Mouse (Mus musculus) liver, adult 2 months (tissue): ENCODE data around the gene Mtss1l. TPM values are rescaled to one million over a fixed set of nuclear protein-coding genes. Genes with fewer than 3 reads are reported as not detected.
"Not testable (repeated sequence)": the region's sequence is repeated elsewhere in the genome, so short reads cannot be mapped to it uniquely, and the experiment has no call there.

Experiments used
- DNase-seq: peaks from one replicate; pipeline ENCODE4 v3.0.0-alpha.2; 2011; ENCODE audit warnings: low read depth, low spot score; ENCODE audit errors: extremely low read depth
- H3K27ac ChIP-seq: fragments of 200-500 bp; replicated peaks from 2 replicates; pipeline ENCODE4 v1.5.1; 2012; ENCODE audit warnings: low read depth, mild to moderate bottlenecking, control low read depth, inconsistent platforms, low read length; ENCODE audit not compliant: insufficient read depth
- H3K27me3 ChIP-seq: fragments of 200-500 bp; 2 replicates; pipeline ENCODE4 v1.6.1; 2012; ENCODE audit warnings: mild to moderate bottlenecking, moderate library complexity, low read length, inconsistent platforms; ENCODE audit not compliant: control insufficient read depth, insufficient read depth
- H3K36me3 ChIP-seq: fragments of 200-500 bp; 2 replicates; pipeline ENCODE4 v1.6.1; 2012; ENCODE audit warnings: low read length, inconsistent platforms; ENCODE audit not compliant: control insufficient read depth, insufficient read depth
- H3K4me1 ChIP-seq: fragments of 200-500 bp; 2 replicates; pipeline ENCODE4 v1.6.1; 2011; ENCODE audit warnings: low read length; ENCODE audit not compliant: control insufficient read depth, insufficient read depth
- H3K4me3 ChIP-seq: fragments of 200-500 bp; 2 replicates; pipeline ENCODE4 v1.5.1; 2011; ENCODE audit warnings: low read depth, mild to moderate bottlenecking, control low read depth, low read length, moderate library complexity; ENCODE audit not compliant: insufficient read depth
- H3K79me2 ChIP-seq: fragments of 200-500 bp; 2 replicates; pipeline ENCODE4 v1.6.1; 2012; ENCODE audit warnings: inconsistent platforms, mild to moderate bottlenecking, low read length, moderate library complexity; ENCODE audit not compliant: control insufficient read depth, insufficient read depth
- H3K9ac ChIP-seq: fragments of 200-500 bp; 2 replicates; pipeline ENCODE4 v1.6.1; 2012; ENCODE audit warnings: low read depth, mild to moderate bottlenecking, control low read depth, inconsistent platforms, low read length
- CTCF ChIP-seq: fragments of 200-500 bp; IDR thresholded peaks from 2 replicates; pipeline ENCODE4 v1.5.1; 2011; ENCODE audit warnings: low read depth, low read length, control low read depth
- POLR2A ChIP-seq: fragments of 200-500 bp; IDR thresholded peaks from 2 replicates; pipeline ENCODE4 v1.6.1; 2011; ENCODE audit warnings: low read length, control low read depth; ENCODE audit not compliant: insufficient read depth; ENCODE audit errors: extremely low read depth
- WGBS: fragments of 180-500 bp; shearing (Covaris S2); methylation state at CpG from one replicate; pipeline ENCODE4 v1.1.7; 2018; 5-methylcytosine and 5-hydroxymethylcytosine counted together
- polyA plus RNA-seq: library from polyadenylated mRNA; depleted of rRNA; stranded (reverse); fragments of >200 nt; gene quantifications from 2 replicates; pipeline ENCODE4 v1.2.3, GENCODE M21; 2012
- total RNA-seq: library from RNA; depleted of rRNA; stranded (reverse); fragments of >200 nt; gene quantifications from 2 replicates; pipeline ENCODE4 v1.2.3, GENCODE M21; 2014

Gene Mtss1l
- total and polyA plus RNA-seq, 2 experiments: 0.55 to 3.7 TPM

- no peak overlapping the region for H3K9ac ChIP-seq
- H3K27ac ChIP-seq: no peak overlapping the region
- no peak for DNase-seq
- TF ChIP-seq CTCF (no peak), POLR2A (no peak)
- H3K79me2 ChIP-seq: no peaks in the 10 kb centered on the region
- no peaks in the 10 kb centered on the region for H3K36me3 ChIP-seq
- H3K4me1 ChIP-seq: no peaks in the 10 kb centered on the region
- no peak overlapping the region for H3K4me3 ChIP-seq
- 91% methylated on average over 2 of the region's 2 CpGs for WGBS
- no peaks in the 10 kb centered on the region for H3K27me3 ChIP-seq
Observed at GRCm38 (mm10) chr8:110785366-110785765, 64.1 kb downstream of the Mtss1l start.

- not testable (repeated sequence) for H3K9ac ChIP-seq, H3K4me1 ChIP-seq, H3K36me3 ChIP-seq, H3K79me2 ChIP-seq, H3K27ac ChIP-seq, H3K27me3 ChIP-seq, H3K4me3 ChIP-seq, DNase-seq
- WGBS: 88% methylated on average over 7 of the region's 7 CpGs
Observed at GRCm38 (mm10) chr8:110786501-110786900, 65.2 kb downstream of the Mtss1l start.

- Histone ChIP-seq H3K4me3 (no peak overlapping the region), H3K4me1 (no peaks in the 10 kb centered on the region), H3K9ac (no peak overlapping the region), H3K27me3 (no peaks in the 10 kb centered on the region), H3K36me3 (no peaks in the 10 kb centered on the region), H3K27ac (no peak overlapping the region), H3K79me2 (no peaks in the 10 kb centered on the region)
- no peak for DNase-seq
- no peak for TF ChIP-seq CTCF
- no peak for TF ChIP-seq POLR2A
- WGBS: 68% methylated on average over 8 of the region's 8 CpGs
Observed at GRCm38 (mm10) chr8:110786934-110787333, 65.7 kb downstream of the Mtss1l start.

GRCm38 (mm10) chr8:110787411-110787954 lies 66.2 kb downstream of the Mtss1l start:
- no peak overlapping the region for H3K27ac ChIP-seq
- peak; percentile 15 for DNase-seq
- 72% methylated on average over 9 of the region's 9 CpGs for WGBS

GRCm38 (mm10) chr8:110788981-110789380 lies 67.7 kb downstream of the Mtss1l start:
- DNase-seq: no peak
- peaks cover 8% of the 10 kb centered on the region for H3K4me1 ChIP-seq
- no peaks in the 10 kb centered on the region for H3K36me3 ChIP-seq
- H3K9ac ChIP-seq: no peak overlapping the region
- H3K79me2 ChIP-seq: no peaks in the 10 kb centered on the region
- no peak overlapping the region for H3K27ac ChIP-seq
- TF ChIP-seq POLR2A: no peak
- no peak for TF ChIP-seq CTCF
- no peak overlapping the region for H3K4me3 ChIP-seq
- 76% methylated on average over 12 of the region's 12 CpGs for WGBS
- no peaks in the 10 kb centered on the region for H3K27me3 ChIP-seq

More at GRCm38 (mm10) chr8:110787411-110787954, 66.2 kb downstream of the Mtss1l start:
- H3K4me3 ChIP-seq: no peak overlapping the region
- TF ChIP-seq POLR2A (no peak), CTCF (no peak)
- H3K9ac ChIP-seq: no peak overlapping the region
- H3K4me1 ChIP-seq: 0 out of 2 replicates have a peak, but pooled peaks cover 2% of the 10 kb centered on the region
- H3K27me3 ChIP-seq: no peaks in the 10 kb centered on the region
- H3K79me2 ChIP-seq: no peaks in the 10 kb centered on the region
- H3K36me3 ChIP-seq: no peaks in the 10 kb centered on the region

- 79% methylated on average over 12 of the region's 12 CpGs for WGBS
- Histone ChIP-seq H3K4me1 (peaks cover 8% of the 10 kb centered on the region), H3K27me3 (no peaks in the 10 kb centered on the region), H3K79me2 (no peaks in the 10 kb centered on the region), H3K4me3 (no peak overlapping the region), H3K9ac (no peak overlapping the region), H3K27ac (no peak overlapping the region), H3K36me3 (no peaks in the 10 kb centered on the region)
- DNase-seq: no peak
- TF ChIP-seq POLR2A (no peak), CTCF (no peak)
Observed at GRCm38 (mm10) chr8:110789571-110789970, 68.3 kb downstream of the Mtss1l start.
